Mouse (Mus musculus) lung, adult 10 weeks (tissue): ENCODE measurements around the gene Svs6. TPM values are rescaled to one million over a fixed set of nuclear protein-coding genes. Genes with fewer than 3 reads are reported as not detected.

Experiments
- polyA plus RNA-seq: library from polyadenylated mRNA; stranded (reverse); fragments of 350-450 nt; fragmentation: Illumina TruSeq; extraction: RNeasy Lipid Tissue Mini Kit (QIAGEN cat#74804); gene quantifications from one replicate; pipeline ENCODE4 v1.2.3, GENCODE M21; 2014; ENCODE audit warnings: low read depth, low replicate concordance; ENCODE audit not compliant: insufficient read depth

Gene Svs6
- polyA plus RNA-seq: not detected

DNA sequence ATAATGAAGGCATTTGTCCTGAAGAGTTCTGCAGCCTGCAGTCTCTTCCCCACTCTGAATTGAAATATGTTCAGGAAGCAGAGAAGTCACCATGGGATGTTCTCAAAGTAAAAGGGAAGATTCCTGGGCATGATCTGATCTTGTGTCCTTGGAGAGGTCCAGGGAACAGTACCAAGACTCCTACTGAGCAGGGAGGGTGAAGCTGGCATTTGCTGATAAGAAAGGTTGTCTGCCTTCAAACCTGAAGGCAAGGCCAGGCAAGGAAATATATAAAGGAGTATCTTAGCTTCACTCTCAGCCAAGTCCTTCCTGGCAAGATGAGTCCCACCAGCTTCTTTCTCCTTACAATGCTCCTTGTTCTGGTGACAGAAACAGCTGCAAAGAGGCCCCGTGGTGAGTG is at the start of gene Svs6:
Svs6 (plus strand) TSS at position 301 of the 400 bp plus-strand sequence.

DNA sequence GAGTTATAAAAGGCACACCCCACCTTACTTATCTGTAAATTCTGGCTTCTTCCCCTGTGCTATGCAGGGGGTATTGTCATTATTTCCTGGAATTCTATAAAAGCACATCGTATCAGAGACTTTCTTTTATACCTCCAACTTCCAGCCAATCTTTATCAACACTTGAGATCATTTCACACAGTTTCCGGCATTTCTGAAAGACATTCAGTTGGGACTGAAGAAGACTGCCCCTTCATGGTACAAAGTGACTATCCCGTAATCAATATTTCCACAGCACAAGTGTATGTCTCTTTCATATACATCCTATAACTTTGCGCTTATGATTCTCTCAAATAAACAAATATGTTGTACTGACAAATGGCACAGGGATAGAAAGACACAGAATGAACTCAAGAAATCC is 38.2 kb upstream of the Svs6 start, which contains the start of gene Svs4:
Svs4 (minus strand) TSS at position 101 of the 400 bp plus-strand sequence.

DNA sequence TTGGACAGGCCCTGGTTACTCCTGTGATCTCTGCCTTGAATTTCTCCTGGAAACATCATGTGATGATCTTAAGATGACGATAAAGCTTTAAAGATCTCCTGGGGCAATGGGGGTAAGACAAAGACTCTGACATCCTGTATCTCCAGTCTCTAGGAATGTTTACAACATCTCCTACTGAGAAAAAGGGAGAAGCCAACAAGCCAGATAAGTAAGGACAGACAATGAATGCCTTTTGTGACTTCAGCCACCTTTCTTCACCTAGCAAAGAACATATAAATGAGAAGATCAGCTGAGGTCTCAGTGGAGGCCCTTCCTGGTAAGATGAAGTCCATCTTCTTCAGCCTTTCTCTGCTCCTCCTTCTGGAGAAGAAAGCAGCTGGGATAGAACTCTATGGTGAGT is 27.6 kb upstream of the Svs6 start, which contains the start of gene Svs3a:
Svs3a (plus strand) TSS at position 301 of the 400 bp plus-strand sequence.

DNA sequence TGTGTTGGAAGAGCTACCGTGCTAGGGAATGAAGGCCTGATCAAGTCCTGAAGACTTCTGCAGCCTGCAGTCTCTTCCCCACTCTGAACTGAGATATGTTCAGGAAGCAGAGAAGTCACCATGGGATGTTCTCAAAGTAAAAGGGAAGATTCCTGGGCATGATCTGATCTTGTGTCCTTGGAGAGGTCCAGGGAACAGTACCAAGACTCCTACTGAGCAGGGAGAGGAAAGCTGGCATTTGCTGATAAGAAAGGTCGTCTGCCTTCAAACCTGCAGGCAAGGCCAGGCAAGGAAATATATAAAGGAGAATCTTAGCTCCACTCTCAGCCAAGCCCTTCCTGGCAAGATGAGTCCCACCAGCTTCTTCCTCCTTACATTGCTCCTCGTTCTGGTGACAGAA is 15.9 kb downstream of the Svs6 start, which contains the start of gene Svs5:
Svs5 (plus strand) TSS at position 301 of the 400 bp plus-strand sequence.

Other genes starting within 250 kb of the Svs6 start
- 30.1 TPM for gene Stk4, start 246.4 kb upstream of the Svs6 start, polyA plus RNA-seq
- 22.2 TPM for gene Tomm34, start 245.6 kb upstream of the Svs6 start, polyA plus RNA-seq
- gene Kcns1, start 145.6 kb upstream of the Svs6 start, polyA plus RNA-seq: not detected
- gene Wfdc5, start 134.0 kb upstream of the Svs6 start, polyA plus RNA-seq: not detected
- not detected for gene Wfdc12, start 126.1 kb upstream of the Svs6 start, polyA plus RNA-seq
- gene Wfdc15a, start 116.6 kb upstream of the Svs6 start, polyA plus RNA-seq: not detected
- not detected for gene Wfdc15b, start 95.1 kb upstream of the Svs6 start, polyA plus RNA-seq
- gene Svs2, start 78.3 kb upstream of the Svs6 start, polyA plus RNA-seq: not detected
- gene Svs3b, start 60.1 kb upstream of the Svs6 start, polyA plus RNA-seq: not detected
- gene Svs4, start 38.3 kb upstream of the Svs6 start, polyA plus RNA-seq: not detected
- not detected for gene Svs3a, start 27.5 kb upstream of the Svs6 start, polyA plus RNA-seq
- not detected for gene Svs5, start 16.0 kb downstream of the Svs6 start, polyA plus RNA-seq
- 98.1 TPM for gene Slpi, start 72.3 kb downstream of the Svs6 start, polyA plus RNA-seq
- gene Rbpjl, start 86.4 kb downstream of the Svs6 start, polyA plus RNA-seq: 10.2 TPM
- gene Matn4, start 88.4 kb downstream of the Svs6 start, polyA plus RNA-seq: 22.9 TPM
- gene Sdc4, start 127.1 kb downstream of the Svs6 start, polyA plus RNA-seq: 109 TPM
- gene Sys1, start 140.2 kb downstream of the Svs6 start, polyA plus RNA-seq: 37.0 TPM
- not detected for gene Gm20458, start 144.2 kb downstream of the Svs6 start, polyA plus RNA-seq
- gene Trp53tg5, start 157.0 kb downstream of the Svs6 start, polyA plus RNA-seq: not detected
- 69.5 TPM for gene Dbndd2, start 169.4 kb downstream of the Svs6 start, polyA plus RNA-seq
- gene Pigt, start 180.8 kb downstream of the Svs6 start, polyA plus RNA-seq: 34.2 TPM
- gene Wfdc2, start 245.7 kb downstream of the Svs6 start, polyA plus RNA-seq: 2,326 TPM